Mouse (Mus musculus) large intestine, adult 2 months (tissue): ENCODE measurements around the gene Xrcc1. TPM values are rescaled to one million over a fixed set of nuclear protein-coding genes. Genes with fewer than 3 reads are reported as not detected.
A peak's percentile ranks its signal among the peaks of the same experiment; 100 is the strongest.

Source experiments
- DNase-seq: peaks from one replicate; pipeline ENCODE4 v3.0.0-alpha.2; 2012; ENCODE audit warnings: low read depth, low spot score
- WGBS: fragments of 180-500 bp; shearing (Covaris S2); methylation state at CpG from one replicate; pipeline ENCODE4 v1.1.7; 2018; 5-methylcytosine and 5-hydroxymethylcytosine counted together
- polyA plus RNA-seq: library from polyadenylated mRNA; depleted of rRNA; stranded (reverse); fragments of >200 nt; gene quantifications from 2 replicates; pipeline ENCODE4 v1.2.3, GENCODE M21; 2012

The Xrcc1 gene
- polyA plus RNA-seq, 1 experiment, result 27.8 TPM

DNA sequence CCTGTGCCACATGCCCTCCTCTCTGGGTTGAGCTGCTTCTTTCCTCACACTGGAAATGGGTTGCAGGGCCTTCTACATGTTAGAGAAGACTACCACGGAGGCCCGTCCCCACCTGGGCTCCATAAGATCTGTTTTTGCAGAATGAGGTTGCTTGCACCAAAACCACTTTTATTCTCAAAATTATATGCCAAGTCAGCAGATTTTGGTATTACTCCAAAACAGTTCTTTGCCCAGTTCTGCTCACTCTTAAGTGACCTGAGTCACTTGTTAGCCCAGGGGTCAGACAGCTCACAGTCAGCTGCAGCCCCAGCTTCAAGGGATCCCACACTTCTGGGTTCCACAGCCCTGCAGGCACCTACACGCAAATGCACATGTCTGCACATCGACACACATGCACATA is 15.4 kb downstream of the Xrcc1 start:
- 93% methylated on average over 4 of the region's 4 CpGs for WGBS
- no peak for DNase-seq

GRCm38 (mm10) chr7:24563191-24563836 is 17.2 kb downstream of the Xrcc1 start:
- no peak for DNase-seq
- WGBS, result 90% methylated on average over 8 of the region's 8 CpGs

DNA sequence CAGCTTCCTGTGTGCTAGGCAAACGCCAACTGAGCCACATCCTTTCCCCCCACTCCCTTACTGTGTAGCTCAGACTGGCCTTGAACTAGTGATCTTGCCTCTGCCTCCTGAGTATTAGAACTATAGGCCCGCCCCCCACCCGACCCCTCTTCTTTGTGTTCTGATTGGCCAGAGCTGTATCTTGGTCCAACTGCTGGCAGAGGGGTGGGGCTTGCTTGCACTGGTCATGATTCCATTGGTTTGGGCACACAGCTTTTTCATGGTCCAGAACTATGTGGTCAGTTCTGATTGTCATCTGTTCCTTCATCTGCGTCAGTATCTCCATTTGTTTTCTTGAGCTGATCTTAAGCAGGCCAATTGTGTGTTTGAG is 17.7 kb downstream of the Xrcc1 start:
- no peak for DNase-seq
- 83% methylated on average over 4 of the region's 4 CpGs for WGBS

DNA sequence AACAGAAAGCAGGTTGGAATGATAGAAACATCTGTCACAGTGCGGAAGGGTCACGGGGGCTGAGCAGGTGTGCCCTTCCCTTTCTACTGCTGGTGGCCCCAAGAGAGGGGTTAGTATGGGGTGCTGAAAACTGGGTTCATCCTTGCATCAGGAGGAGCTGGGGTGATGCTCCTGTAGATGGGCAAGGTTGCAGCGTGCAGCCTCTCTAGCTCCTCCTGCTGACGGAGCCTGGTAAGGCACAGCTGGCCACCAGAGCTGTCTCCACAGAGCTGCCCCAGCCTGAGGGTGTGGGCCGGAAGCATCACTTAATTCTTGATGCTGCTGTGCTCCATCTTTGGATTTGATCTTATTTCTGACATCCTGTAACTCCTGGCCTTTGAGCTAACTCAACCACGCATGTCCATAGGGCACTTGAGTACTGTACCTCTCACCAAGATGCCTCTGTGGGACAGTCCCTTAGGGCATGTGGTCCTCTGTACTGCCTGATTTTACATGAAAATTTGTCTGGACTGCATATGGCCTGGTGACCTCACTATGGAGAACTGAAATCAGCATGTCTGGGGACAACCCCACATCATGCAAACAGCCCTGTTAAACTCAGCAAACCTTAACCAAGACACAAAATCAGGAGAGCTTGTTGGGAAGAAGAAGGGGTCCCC is 18.6 kb downstream of the Xrcc1 start:
- no peak for DNase-seq

GRCm38 (mm10) chr7:24565627-24566026 is 19.5 kb downstream of the Xrcc1 start:
- 91% methylated on average over 11 of the region's 11 CpGs for WGBS
- DNase-seq, result no peak

More for the DNA sequence above, 18.6 kb downstream of the Xrcc1 start:
- WGBS, result 57% methylated on average over 6 of the region's 6 CpGs

DNA sequence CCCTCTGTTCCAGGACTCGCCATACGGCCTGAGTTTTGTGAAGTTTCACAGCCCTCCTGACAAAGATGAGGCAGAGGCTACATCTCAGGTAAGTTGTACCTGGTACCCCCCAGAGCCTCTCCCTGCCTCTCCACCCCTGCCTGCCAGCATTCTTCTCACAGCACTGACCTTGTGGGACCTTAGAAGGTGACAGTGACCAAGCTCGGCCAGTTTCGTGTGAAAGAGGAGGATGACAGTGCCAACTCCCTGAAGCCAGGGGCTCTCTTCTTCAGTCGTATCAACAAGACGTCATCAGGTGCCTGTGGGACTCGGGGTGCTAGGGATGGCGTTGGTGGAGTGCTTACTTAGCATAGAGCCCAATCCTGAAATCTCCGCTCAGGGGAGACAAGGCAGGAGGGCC is 20.1 kb downstream of the Xrcc1 start:
- 93% methylated on average over 9 of the region's 9 CpGs for WGBS

DNA sequence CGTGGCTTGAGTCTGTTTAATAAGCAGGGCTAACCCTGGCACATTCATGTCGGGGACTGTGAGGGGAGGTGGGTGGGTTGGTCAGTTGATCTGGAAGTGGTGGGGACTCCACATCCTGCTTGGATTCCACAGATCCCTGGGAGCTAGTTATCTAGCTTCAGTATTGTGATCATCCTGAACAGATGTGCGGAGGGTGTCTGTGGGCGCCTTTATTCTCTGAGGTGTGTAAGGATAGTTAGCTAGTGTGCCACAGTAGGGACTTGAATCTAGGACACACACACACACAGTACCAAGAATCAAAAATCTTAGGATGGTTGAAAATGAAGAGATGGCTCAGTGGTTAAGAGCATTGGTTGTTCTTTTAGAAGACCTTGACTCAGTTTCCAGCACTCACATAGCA is 22.4 kb downstream of the Xrcc1 start:
- WGBS, result 88% methylated on average over 4 of the region's 4 CpGs
- no peak for DNase-seq

More for the DNA sequence above, 20.1 kb downstream of the Xrcc1 start:
- no peak for DNase-seq

- WGBS, result 81% methylated on average over 4 of the region's 4 CpGs
- DNase-seq, result no peak
These were observed 25.0 kb downstream of the Xrcc1 start for GRCm38 (mm10) chr7:24571071-24571470.

- 67% methylated on average over 5 of the region's 5 CpGs for WGBS
- DNase-seq, result no peak
These were observed 26.4 kb downstream of the Xrcc1 start for GRCm38 (mm10) chr7:24572455-24572854.

- DNase-seq, result no peak
- 52% methylated on average over 12 of the region's 12 CpGs for WGBS
These were observed 28.2 kb downstream of the Xrcc1 start for GRCm38 (mm10) chr7:24574224-24574796.

DNA sequence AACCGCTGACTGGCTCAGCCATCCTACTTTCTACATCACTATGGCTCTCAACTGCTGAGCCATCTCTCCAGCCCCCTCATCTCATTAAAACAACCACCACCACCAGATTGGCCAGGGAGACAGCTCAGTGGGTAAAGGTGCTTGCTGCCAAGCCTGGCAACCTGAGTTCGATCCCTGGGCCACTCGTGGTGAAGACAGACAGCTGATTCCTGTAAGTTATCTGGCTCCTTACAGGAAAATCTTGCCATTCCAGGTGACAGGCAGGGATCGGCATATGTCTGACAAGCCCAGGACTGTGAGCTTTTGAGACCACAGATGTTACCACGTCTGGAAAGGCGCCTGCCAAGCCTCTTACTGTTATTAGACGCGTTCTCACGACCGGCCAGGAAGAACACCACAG is 31.7 kb downstream of the Xrcc1 start:
- DNase-seq, result no peak
- 85% methylated on average over 10 of the region's 10 CpGs for WGBS

GRCm38 (mm10) chr7:24584876-24585275 is 38.8 kb downstream of the Xrcc1 start:
- 94% methylated on average over 6 of the region's 6 CpGs for WGBS
- no peak for DNase-seq

DNA sequence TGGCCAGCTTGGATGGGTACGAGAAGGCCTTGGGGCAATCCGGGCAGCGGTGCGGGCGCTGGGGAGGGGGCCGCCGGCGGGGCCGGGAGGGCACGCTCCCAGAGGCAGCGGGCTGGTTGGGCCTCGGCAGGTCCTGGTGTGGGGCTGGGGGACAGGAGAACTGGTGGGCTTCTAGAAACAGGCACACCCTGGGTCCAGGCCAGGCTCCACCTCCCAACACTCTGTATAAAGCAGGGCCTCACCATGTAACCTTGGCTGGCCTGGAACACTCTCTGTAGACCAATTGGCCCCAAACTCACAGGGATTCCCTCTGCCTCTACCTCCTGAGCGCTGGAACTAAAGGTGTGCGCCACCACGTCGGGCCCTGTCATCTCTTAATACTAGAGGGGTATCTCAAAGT is 39.9 kb downstream of the Xrcc1 start:
- WGBS, result 77% methylated on average over 16 of the region's 16 CpGs
- no peak for DNase-seq

GRCm38 (mm10) chr7:24586828-24587227 is 40.7 kb downstream of the Xrcc1 start:
- WGBS, result 29% methylated on average over 8 of the region's 8 CpGs
- no peak for DNase-seq

DNA sequence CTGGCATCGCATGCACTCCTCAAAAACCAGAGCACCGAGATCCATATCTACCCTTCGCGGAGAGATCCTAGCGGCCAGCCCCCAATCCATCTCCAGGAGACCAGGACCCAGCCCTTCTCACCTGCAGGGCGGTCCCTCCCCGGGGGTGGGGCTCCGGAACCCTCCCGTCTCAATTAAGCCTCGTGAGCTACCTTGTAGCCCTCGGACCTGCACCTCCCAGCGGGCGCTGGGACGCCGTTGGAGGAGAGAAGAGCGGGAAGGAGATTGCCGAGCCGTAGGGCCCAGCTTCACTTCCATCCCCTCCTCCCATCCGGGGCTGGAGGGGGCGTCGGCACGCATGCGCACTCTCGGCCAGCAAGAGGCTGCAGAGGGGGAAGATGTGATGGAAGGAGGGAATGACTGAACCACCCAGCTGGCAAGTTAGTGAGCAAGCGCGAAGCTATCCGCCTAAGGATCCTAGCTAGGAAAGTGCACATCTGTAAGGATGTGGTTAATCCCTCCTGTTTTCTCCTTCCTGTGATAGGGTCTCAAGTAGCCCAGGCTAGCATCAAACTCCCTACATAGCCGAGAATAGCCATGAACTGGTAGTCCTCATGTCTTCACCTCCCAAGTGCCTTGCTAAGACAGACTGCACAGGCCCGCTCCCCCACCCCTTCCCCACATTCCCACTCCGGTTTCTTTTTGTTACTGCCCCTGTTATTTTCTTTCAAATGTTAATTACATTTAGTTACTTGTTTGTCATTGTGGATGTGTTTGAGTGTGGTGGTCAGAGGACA is 41.4 kb downstream of the Xrcc1 start, which contains the start of the genes Ethe1 and Zfp575:
TSS of gene Ethe1 (plus strand) at position 214 of the 776 bp plus-strand sequence.
TSS of gene Zfp575 (minus strand) at position 312 of the 776 bp plus-strand sequence.
- WGBS, result 31% methylated on average over 30 of the region's 30 CpGs

DNA sequence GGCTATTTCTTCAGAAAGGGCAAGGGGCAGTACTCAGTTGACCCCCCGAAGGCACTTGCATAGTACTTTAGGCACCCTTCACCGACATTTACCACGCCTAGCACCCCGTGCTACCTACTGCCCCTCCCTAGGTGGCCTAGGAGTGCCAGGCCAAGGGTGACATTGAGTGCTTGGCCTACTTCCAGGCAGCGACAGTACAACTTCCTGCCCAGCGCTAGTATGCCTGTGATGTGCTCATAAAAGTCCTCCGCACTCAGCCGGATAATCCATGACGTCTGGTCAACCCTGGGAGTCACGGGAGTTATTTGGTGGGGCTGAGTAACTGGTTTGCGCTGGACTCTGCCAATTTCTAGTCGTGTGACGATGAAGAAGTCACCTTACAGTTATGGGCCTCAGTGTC is 42.2 kb downstream of the Xrcc1 start:
- WGBS, result 14% methylated on average over 13 of the region's 13 CpGs
- peak; percentile 96 for DNase-seq

More for the DNA sequence above, 41.4 kb downstream of the Xrcc1 start, which contains the start of the genes Ethe1 and Zfp575:
- no peak for DNase-seq

DNA sequence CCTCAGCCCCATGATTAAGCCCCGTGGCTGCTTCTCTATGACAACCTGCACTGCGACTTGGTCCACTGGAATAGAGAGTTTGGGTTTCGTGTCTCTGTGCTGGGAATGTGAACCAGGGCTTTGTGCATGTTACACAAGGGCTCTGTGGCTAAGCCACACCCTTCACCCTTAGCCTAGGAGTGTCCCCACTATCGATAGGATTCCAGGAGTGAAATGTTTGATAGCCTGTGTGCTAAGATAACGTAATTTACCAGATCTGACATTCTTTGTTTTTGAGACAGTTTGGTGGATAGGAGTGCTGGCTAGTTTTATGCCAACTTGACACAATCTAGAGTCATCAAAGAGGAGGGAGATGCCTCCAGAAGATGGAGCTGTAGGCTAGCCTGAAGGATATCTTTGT is 45.6 kb downstream of the Xrcc1 start:
- 25% methylated on average over 5 of the region's 5 CpGs for WGBS
- no peak for DNase-seq

- 43% methylated on average over 4 of the region's 4 CpGs for WGBS
- no peak for DNase-seq
These were observed 46.1 kb downstream of the Xrcc1 start for GRCm38 (mm10) chr7:24592163-24592562.

- no peak for DNase-seq
- WGBS, result 88% methylated on average over 6 of the region's 6 CpGs
These were observed 46.7 kb downstream of the Xrcc1 start for GRCm38 (mm10) chr7:24592781-24593180.

DNA sequence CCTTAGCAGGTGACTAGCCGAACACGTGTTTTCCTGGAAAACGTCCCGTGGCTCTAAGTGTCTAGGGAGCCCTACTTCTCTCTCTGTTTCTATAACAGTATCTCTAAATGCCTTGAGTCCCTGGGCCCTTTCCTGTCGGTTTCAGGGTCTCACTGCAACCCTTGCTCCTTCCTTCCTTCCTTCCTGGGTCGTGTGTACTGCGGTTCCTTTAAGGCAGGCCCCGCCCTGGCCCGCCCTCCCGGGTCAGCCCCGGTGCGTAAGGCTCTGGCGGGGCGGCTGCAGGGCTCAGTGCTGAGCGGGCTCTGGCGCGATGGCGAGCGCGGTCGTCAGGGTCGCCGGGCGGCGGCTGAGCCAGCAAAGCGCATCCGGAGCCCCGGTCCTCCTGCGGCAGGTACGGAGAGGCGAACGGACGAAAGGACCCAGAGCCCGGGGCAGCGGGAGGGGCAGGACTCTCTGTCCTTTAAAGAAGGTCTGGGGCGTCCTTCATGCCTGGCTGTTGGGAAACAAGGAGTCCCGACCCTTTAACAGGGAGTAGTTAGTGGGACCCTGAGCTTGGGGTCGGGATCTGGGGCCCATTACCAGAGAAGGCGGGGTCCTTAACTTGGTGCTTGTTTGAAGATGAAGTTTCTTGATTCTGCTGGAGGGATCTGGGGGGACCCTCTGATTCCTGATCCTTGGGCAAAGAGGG is 47.7 kb downstream of the Xrcc1 start:
- DNase-seq, result no peak
- 1% methylated on average over 39 of the region's 39 CpGs for WGBS
